Mouse (Mus musculus) testis, adult 2 months (tissue): ENCODE data around the gene Spred1.

Experiments
- CTCF ChIP-seq: fragments of 200-500 bp; IDR thresholded peaks from 2 replicates; pipeline ENCODE4 v1.5.1; 2012; ENCODE audit warnings: low read depth, mild to moderate bottlenecking, inconsistent platforms, low read length, moderate library complexity; ENCODE audit not compliant: control insufficient read depth, insufficient read depth, insufficient replicate concordance
- POLR2A ChIP-seq: fragments of 200-500 bp; IDR thresholded peaks from 2 replicates; pipeline ENCODE4 v1.6.1; 2012; ENCODE audit warnings: low read depth, mild to moderate bottlenecking, inconsistent platforms, low read length, moderate library complexity; ENCODE audit not compliant: control insufficient read depth

DNA sequence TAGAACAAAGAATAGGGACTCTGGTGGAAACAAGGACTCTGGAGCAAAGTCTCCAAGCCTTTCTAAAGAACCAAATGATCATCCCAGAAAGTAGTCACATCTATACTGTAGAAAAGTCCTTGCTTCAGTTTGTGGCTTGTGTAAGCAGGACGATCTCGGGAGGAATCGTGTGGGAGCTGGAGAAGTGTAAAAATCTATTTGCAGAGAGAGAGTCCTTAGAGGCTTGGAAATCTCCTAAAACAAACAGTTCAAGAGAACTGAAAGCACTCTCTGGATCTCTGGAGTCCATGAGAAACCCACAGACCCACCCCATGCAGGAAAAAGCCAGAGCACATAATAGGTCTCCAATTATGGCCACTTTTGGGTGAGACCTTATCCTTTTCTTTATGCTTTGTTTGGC lies 31.1 kb upstream of the Spred1 start:
- TF ChIP-seq CTCF = no peak
- no peak for TF ChIP-seq POLR2A
